Mouse (Mus musculus) telencephalon, adult 2 months (tissue): ENCODE results near the gene Sfi1.
"Not testable (repeated sequence)": the region's sequence is repeated elsewhere in the genome, so short reads cannot be mapped to it uniquely, and the experiment has no call there.

Source experiments
- DNase-seq: peaks from one replicate; pipeline ENCODE4 v3.0.0-alpha.2; 2011; ENCODE audit warnings: low read depth, low spot score

Sfi1 gene

DNA sequence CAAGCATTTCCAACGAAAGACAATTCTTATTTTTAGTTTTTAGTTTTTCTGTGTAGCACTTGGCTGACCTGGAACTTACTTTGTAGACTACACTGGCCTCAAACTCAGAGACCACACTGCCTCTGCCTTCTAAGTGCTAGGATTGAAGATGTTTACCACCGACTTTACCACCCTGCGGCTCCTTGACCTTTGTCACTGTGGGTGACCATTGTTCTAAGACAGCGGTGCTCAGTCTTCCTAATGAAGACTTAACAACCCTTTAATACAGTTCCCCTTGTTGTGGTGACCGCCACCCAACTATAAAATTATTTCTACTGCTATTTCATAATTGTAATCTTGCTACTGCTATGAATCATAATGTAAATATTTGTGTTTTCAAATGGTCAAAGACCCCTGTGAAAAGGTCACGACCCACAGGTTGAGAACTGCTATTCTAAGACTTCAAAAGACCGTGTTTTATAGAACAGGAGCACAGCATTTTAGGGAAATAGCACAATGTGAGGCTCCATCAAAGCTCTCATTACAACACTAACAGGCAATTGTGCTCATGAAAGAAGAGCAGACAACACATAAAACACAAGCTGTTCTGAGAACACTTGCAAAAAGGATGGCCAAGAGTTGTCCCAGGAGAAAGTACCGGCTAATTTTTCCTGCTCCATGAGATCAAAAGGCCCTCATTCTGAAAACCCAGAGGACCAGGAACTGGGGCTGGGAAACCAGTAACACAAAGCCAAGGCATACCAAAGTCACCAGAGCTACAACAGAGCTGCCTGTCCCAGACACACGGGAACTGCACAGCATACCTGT, 47.7 kb downstream of the Sfi1 start:
- not testable (repeated sequence) for DNase-seq

DNA sequence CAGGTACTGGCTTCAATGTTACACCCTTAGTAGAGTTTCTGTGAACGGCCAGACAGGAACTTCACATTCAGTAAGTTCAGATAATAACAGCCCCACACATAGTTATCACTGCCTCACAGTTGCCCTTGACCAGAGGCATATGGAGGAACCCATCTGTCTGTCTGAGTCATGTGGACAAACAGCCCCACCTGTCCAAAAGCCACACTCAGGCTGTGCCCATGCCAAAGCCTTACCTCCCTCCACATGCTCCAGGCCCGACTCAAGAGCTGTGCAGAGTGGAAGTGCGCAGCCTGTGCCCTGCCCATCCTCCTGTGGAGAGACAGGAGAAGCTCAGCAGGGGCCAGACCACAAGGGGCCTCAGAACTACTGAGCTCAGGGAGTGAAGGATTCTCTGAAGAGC, 49.3 kb downstream of the Sfi1 start:
- DNase-seq: not testable (repeated sequence)

DNA sequence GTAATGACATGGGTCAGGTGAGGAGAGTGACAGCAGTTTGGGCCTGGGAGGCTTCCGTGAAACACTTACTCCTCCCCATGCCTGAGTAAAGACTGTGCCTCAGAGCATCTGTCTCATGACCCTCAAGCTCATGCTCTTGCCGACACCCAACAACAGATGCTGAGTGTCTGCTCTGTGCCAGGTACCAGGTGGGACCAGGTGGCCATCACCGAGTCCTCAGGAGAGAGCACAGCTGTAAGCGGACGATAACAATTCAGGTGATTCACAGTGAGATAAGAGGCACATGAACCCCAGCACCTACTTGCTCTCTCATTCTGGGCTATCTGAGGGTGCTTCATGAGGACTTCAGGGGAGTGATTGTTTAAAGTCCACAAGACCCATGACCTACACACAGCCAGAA, 50.9 kb downstream of the Sfi1 start:
- DNase-seq: not testable (repeated sequence)

DNA sequence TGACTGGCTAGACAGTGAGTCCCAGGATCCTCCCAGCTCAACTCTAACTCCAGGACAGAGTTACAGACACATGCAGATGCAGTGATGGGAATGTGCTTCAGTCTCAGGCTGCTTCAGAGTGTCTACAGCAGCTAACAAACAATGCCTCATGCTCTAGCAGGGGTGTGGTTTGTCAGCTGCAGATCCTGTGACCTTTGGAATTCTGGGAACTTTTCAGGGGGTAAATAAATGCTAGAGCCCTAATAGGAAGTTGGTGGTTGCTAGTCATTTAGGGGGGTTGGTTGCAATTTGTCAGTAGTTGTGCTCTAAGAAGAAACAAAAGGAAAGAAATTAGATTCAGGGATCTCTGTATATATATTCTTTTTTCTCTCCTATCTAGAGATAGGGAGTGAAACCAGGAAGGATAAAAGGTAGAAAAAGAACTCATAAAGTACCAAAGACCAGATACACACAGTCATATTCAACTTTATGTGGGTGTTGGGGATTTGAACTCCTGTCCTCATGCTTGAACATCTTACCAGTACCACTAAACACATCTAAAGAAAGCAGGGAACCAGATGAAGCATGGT, 52.2 kb downstream of the Sfi1 start:
- DNase-seq: not testable (repeated sequence)

DNA sequence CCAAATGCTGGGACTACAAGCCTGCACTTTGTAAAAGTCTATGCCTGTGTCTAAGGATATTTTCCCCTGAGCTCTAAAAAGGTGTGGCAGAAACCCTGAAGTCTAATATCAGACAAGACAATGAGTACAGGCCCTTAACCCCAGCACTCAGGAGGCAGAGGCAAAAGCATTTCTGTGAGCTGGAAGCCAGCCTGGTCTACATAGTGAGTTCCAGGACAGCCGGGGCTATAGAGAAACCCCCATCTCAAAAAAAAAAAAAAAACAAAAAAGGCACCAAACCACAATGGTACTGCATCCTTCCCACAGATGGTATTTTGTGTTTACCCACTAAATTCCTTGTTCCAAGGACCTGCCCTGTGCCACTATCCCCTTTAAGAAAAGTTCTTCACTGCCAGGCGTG, 54.9 kb downstream of the Sfi1 start:
- DNase-seq: not testable (repeated sequence)

DNA sequence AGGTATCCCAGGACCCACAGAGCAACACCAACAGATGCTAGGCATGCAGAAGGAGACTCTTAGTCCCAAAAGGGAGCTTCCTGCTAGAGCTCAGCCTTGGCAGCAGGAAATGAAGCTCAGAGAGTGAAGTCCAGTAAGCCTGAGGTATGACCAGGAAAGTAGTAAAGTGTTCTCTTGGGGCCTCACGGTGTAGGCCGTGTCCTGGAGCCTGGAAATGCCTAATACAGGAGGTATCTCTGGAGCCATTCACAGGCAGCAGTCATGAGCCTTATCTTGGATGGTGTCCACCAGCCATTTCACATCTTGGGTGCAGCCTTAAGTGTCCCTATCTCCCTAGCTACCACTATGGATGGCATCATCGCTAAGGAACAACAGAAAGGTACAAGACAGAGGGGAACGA, 56.0 kb downstream of the Sfi1 start:
- not testable (repeated sequence) for DNase-seq

DNA sequence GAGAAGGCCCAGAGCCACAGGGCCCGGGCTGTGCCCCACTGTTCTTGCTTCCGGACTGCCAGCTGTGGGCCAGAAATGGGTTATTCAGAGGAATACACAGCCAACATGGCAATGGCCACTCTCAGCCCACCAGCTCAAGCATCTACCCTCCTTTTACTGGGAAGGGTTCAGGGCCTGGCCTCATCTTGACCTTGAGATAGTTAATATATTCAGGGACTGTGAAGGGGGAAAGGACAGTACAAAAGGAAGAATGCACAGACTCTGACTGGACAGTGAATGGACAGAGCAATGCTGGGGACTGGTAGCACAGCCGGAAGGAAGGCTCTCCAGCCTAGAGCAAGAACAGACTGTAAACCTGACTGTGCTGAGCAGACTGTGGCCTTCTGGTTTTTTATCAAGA, 57.3 kb downstream of the Sfi1 start:
- DNase-seq: not testable (repeated sequence)

DNA sequence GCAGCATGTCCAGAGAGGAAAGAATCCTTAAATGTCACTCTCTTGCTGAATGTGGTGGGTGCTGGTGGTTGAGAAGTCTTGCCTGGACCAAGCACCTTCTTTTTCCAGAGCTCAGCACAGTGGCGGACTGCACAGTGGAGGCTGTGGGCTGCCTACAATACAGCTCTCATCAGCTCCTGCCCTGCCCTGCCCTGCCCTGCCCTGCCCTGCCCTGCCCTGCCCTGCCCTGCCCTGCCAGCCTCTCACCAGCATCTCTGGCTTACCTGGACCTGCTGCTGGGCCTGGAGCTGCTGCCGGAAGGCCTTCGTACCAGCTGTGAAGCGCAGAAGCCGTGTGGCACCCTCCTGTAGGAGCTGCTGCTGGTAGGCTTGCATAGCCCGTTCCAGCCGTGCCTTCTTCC, 57.9 kb downstream of the Sfi1 start:
- DNase-seq: not testable (repeated sequence)

DNA sequence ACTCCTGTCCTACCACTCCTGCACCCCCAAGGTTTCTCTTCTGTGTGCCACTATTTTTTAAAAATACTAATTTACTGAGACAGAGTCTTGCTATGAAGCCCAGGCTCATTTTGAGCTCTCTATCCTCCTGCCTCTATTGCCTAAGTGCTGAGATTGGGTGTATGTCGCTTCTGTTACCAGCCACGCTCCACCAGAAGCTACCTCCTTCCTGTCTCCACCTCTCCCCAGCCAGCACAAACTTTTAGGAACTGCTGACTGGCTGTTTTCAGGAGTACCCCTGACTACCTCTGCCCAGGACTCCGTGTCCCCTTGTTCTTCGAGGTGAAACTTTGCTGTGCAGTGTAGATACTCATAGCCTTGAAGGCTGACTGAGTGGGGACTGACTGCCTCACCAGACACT, 59.9 kb downstream of the Sfi1 start:
- DNase-seq: not testable (repeated sequence)

DNA sequence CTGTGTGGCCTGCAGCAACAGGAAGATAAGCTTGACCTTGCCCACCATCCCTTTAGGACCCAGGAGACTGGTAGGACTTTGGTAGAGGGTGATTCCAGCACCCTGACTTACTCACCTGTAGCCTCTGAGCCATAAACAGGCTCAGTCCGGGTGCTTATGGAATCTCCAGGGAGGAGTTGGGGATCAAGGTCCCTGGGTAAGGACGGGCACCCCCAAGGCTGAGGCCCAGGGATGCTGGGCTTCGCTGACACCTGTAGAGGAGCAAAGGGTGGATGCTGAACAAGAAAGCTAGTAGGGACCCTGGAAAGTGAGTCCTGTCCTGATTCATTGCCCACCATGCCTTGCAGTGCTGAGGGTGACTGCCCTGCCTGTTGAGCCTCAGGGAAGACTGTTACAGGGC, 60.3 kb downstream of the Sfi1 start:
- not testable (repeated sequence) for DNase-seq

DNA sequence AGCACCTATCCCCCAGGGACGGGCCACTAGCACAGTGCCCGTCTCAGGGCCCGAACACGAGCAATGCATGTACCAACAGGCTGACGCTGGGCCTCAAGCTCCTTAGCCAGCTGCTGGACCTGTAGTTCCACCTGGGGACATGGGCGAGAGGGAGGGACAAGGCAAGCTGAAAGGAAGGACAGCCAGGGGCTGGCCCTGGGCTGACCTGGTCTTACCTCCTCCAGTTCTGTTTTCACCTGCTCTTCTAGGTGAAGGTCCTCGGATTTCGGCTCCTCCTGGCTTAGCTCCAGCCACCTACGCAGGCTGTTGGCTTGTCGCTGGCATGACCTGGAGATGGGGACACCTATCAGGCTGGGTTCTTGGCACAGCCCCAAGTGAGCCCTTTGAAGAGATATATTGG, 61.3 kb downstream of the Sfi1 start:
- DNase-seq: not testable (repeated sequence)

DNA sequence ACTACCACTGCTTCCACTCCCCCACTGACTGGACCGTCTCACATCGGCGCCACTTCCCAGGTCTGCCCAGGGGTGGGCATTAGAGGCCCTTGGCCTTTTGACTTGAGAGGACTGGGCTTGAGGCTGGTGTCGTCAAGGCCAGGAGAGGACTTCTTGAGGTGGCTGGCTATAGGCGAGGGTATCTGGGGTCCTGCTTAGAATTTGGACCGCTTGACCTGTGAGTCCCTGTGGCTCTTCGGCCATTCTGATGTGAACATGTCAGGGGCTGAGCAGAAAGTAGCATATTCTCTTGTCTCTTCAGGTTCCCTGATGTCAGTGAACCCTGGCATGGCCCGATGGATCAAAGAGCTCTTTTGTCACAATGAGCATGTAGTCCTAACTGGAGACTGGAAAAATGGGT, 63.4 kb downstream of the Sfi1 start:
- DNase-seq: not testable (repeated sequence)

DNA sequence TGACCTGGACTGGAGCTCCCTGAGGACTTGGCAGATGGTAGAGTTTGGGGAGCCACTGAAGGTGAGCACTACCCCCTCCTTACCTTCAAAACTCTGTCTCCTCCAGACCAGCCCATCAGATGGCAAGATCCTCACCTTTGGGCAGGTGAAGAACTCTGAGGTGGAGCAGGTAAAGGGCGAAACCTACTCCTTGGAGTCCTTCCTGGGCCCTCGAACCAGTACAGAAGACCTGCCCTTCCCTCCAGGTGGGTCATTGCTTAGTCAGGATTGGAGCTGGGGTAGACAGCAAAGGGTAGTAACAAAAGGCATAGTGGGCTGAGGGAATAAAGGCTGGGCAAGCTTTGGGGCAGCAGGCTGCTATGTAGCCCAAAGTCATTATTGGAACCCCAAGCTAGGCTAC, 64.0 kb downstream of the Sfi1 start:
- DNase-seq: not testable (repeated sequence)

DNA sequence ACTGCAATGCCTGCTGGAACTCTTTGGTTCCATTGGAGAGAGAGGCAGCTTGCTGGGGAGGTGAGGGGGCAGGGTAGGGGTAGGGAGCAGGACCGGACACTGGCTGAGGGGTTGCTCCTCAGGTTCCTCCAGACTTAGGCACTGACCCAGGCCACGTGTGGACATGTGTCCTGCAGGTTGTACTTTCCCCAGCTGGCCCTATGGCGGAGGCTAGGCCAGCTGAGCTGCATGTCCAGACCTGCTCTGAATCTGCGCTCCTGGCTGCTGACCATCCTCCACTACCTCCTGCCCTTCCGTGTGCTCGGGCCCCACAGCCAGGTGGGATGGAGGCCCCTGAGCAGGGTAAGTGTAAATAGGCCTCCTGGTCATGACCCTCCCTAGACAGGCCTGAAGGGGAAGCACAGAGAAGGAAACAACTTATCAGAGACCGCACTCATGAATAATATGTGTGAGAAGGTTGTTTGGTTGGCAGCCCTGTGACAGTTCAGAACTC, 65.9 kb downstream of the Sfi1 start:
- not testable (repeated sequence) for DNase-seq

DNA sequence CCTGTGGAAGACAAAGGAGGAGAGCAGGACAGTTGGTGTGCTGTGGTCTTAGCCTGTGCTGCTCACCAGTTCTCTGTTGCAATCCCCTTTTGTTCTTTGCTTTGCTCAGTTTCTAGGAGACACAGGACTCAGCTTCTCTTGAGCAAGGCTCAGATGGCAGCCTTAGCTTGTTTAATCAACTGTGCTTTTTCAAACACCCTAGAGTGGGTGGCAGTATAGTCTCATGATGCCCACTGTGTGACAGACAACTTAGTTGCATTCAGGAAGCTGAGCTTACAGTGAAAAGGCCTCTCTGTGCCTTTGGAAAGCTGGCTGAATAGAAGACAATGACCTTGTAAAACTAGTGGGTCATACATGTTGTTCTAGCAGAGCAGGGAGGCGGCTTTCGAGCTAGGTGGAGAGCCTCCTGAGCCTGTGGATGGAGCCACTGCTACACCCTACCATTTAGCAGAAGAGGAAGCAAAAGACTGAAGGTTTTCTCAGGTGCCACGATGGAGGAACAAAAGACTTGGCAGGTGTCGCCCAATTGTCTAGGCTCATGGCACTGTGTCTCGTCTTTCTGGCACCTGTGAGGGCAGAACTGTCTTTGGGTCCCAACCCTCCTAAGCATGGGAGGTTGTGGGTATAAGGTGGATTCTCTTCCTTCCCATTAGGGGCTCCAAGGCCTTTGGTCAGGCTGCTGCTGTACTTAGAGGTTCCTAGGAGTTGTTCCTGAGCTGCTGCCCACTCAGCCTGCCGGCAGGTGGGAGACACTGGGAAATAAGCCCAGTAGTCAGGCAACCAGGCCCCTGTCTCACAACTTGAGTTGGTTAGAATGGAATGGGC, 66.6 kb downstream of the Sfi1 start:
- not testable (repeated sequence) for DNase-seq

DNA sequence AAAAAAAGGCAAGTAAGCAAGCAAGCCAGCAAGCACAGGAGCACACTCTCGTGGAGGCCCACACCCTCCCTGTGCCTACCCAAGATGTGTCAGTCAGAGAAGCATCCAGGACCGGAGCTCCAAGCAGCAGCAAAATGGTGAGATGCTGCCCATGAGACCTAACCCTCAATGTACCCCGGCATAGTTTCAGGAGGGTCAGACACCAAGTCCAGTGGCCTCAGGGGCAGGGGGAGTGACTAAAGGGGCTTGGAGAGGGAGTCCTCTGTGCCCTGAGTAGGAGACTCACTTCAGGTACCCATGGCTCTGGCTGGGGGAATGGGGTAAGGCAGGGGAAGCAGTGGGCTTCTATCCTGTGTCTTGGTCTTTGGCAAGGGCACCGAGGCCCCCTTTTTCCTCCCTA, 67.3 kb downstream of the Sfi1 start:
- DNase-seq: not testable (repeated sequence)

DNA sequence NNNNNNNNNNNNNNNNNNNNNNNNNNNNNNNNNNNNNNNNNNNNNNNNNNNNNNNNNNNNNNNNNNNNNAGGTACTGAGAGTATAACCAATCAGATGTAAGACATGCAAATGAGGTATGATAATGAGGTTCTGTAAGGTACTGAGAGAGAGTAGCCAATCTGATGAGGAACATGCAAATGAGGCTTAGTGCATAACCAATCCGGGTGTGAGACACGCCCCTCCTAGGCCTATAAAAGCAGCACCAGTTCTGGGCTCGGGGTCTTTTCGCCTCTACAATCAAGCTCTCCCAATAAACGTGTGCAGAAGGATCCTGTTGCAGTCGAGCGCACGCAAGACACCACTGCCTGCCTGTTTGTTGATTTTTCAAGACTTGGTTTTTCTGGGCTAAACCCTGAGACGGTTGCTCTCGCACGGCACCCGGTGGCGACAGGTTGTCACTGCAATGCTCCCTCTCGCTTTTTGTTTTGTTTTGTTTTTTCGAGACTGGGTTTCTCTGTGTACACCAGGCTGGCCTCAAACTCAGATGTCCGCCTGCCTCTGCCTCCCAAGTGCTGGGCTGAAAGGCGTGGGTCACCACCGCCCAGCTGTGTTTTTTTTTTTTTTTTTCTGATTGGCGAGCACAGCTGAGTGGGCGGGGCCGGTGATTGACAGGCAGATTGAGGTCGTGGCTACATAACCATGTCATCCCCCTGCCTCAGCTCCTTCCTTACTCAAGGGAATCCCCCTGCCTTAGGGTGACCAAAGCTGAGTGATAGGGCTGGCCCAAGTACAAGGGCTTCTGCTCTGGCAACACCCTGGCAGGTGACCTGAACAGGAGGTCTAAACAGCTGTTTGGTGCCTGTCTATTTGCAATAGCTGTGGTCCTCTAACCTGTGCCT, 68.1 kb downstream of the Sfi1 start:
- not testable (repeated sequence) for DNase-seq

DNA sequence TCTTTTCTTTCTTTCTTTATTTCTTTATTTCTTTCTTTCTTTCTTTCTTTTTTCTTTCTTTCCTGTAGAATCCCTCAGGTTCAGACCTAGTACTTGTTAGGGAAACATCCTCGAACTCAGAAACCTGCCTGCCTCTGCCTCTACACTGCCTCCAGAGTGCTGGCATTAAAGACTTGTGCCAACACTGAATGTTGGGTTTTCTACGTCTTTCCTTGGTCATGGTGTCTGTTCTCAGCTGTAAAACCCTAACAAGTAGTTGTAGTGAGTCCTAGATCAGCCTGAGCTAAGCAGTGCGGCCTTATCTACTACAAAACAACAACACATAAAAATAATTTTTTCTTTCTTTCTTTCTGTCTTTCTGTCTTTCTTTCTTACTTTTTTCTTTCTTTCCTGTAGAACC, 78.9 kb downstream of the Sfi1 start:
- DNase-seq: no peak

DNA sequence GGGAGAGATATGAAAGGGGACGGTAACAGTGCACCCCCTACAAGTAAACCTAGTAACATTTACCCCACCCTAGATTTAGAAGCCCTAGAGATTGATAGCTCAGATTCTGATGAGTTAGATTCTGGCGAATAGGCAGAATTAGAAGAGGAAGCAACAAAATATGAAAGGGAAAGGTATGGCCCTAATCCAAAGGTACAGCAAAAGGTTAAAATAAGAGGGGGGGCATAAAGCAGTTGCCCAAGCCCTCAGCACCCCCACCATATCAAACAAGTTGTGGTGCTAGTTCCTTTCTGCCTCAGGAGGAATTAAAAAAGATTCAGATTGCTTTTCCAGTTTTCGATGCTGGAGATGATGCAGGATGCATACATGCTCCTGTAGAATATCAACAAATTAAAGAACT, 87.1 kb downstream of the Sfi1 start:
- DNase-seq: no peak

DNA sequence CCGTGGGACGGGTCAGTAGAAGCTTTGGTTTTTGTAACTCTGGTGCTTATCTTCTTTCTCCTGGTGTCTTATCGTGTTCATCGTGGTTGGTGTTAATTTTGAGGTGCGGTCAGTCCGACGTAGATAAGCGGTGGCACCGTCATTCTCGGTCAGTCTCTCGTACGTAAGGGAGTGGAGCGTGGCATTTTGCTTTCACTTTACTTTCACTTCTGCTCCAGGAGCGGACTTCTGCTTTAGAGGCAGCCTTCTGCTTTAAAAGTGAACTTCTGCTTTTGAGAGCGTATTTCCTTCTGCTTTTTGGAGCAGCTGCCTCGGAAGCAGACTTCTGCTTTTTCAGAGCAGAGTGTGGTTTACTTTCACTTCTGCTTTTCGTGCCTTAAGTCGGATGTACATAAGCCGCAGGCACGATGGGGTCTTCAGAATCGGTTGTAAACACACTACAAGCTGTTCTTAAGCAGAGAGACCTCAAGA, 88.0 kb downstream of the Sfi1 start:
- no peak for DNase-seq
